Mouse (Mus musculus) E14TG2a.4 (cell line): ENCODE measurements around the gene Neurog3.

Experiments used
- CTCF ChIP-seq: conservative IDR thresholded peaks from 2 replicates; pipeline ENCODE4 v1.5.1; 2014; ENCODE audit warnings: low read length
- POU5F1 ChIP-seq: IDR thresholded peaks from 2 replicates; pipeline ENCODE4 v1.6.1; 2014; ENCODE audit warnings: low read length, borderline replicate concordance

- no peak for TF ChIP-seq CTCF
- no peak for TF ChIP-seq POU5F1
These were observed 46.8 kb upstream of the Neurog3 start for GRCm38 (mm10) chr10:62086044-62086443.
